Mouse (Mus musculus): Measurements from ENCODE around the gene Gmpr2.
A peak's percentile ranks its signal among the peaks of the same experiment; 100 is the strongest.

Gene Gmpr2

DNA sequence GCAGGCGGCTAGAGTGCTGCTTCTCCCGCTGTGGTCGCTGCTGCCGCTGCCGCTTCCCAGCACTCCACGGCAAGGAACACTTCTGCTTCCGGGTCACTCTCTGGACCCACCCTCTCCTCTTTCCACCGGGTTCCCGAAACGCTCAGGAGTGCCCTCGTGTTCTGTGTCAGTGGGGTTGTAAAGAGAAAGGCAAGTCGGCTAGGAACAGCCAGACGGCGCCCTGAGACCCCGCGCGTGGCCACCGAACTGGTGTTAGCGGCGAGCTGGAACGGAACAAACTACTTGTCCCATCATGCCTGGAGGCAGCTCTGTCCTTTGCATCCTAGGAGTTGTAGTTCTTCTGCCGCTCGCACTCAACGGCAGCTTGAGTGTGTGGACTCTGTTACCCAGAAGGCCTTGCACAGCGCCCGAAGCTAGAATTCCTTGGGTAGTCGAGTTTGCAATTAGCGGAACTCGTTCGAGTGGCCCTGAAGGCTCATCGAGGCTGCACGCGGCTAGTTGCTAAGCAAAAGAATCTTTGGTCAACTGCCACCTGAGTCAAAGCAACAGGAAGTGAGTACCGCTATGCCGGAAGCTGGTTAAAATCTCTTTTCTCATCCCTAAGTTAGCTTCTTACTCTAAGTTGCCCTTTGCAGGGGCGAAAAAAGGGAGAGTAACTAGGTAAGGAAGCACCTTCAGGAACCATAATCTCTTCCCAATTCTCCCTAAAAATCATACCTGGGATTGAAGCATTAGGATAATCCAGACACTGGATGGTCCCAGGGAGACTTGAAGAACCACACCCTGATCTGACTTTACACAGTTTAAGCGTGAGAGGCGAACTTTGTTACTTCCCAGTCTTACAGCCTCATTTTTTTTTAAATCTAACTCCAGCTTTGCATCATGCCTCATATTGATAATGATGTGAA is at the start of gene Gmpr2, which contains the start of gene Nedd8:
TSS of gene Gmpr2 (plus strand) at position 109 of the 908 bp plus-strand sequence.
TSS of gene Nedd8 (minus strand) at position 292 of the 908 bp plus-strand sequence.
- DNase-seq (ENCODE audit: low read depth, low spot score) = peak; percentile 81

DNA sequence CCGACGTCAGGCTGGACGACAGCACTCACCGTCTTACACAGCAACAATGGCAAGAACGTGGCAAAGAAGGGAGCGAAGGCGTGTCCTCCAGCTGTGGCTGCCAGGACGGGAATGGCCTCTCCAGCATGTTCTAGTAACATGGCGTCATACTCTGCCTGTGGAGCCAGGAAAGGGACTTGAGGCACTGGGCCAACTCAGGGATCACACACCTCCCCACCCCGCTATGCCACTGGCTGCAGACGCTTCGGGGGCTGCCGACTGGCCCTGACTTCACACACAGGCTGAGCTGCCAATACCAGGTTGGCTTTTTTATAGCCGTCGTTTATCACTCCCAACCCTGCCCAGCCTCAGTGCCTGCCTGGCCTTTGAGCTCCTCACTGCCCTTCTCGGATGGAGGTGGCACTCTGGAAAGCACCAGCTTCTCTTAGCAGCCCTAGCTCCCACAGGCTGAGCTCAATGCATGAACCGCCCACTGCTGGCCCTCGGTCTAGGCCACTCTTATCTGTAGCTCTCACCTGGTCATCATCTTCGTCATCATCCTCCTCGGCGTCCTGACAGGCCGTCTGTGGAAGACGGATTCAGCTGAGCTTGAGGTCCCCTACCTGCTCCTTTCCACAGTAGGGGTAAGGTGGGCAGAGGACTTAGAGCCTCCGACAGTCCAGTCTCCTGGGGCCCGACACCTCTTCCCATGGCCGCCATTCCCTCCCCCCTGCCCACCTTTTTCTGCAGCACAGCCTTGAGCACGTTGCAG is 43.5 kb upstream of the Gmpr2 start:
- DNase-seq (ENCODE audit: low read depth, low spot score) = no peak

DNA sequence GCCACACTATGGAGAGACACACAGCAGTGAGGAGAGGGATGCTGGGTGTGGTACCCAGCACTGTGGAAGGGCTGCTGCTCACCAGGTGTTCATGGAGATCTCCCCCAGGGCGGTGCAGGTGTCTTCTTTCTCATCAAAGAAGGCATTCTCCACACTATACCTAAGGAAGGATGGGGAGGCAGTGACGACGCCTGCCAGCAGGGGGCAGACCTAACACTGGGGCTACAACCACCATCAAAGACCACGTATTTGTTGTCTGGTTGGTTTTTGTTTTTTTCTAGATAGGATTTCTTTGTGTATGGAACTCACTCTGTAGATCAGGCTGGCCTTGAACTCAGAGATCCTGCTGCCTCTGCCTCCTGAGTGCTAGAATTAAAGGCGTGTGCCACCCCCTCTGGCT is 42.4 kb upstream of the Gmpr2 start:
- DNase-seq (ENCODE audit: low read depth, low spot score) = no peak

DNA sequence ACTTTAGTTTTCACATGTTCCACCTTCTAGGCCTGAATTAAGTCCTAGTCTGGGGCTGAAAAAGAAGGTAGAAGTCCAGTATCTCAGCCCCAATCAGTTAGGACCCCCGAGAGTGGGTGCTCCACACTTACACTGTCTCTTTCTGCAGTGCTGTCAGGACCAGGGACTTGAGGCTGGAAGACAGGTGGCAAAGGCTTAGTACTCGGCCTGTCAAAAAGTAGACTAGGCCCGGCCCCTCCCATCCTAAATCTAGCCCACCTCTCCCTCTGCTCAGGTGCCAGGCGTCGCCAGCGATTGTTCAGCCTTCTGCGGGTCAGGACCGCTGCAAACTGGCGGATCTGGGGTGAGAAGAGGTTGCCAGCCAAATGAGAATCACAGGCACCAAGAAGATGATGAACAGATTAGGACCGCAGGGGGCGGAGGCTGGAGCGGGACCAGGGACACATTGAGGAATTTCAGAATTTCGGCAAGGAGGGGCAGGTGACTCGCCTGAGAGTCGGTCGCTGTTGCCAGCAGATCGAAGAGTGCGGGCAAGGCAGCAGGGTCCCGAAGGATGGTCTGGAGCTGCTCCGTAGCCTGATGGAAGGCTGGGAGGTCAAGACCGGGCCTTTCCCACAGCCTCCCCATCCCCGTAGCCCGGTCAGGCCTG is 36.7 kb upstream of the Gmpr2 start:
- no peak for DNase-seq (ENCODE audit: low read depth, low spot score)

DNA sequence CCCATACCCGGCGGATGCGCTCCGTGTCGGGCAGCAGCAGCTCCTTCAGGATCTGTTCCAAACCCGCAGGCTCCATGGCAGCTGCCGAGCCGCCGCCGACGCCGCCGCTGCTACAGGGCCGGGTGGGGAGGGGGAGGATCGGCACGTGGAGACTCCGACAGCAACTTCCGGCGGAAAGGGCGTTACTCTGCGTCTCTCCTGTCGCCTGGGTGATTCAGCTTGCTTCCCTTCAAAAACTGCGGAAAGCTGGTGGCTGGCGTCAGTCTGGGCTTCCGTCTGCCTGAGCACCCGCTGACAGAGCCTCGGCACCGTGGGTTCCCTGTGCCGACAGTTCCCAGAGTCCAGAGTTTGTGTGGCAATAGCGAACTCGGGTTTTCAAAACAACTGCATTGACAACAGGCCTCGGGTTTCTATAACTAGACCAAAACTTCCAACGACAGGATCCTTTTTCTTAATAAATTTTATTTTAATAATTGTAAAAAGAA is 36.2 kb upstream of the Gmpr2 start, which contains the start of gene Ipo4:
TSS of gene Ipo4 (minus strand) at position 435 of the 485 bp plus-strand sequence.
- DNase-seq (ENCODE audit: low read depth, low spot score) = peak; percentile 70

DNA sequence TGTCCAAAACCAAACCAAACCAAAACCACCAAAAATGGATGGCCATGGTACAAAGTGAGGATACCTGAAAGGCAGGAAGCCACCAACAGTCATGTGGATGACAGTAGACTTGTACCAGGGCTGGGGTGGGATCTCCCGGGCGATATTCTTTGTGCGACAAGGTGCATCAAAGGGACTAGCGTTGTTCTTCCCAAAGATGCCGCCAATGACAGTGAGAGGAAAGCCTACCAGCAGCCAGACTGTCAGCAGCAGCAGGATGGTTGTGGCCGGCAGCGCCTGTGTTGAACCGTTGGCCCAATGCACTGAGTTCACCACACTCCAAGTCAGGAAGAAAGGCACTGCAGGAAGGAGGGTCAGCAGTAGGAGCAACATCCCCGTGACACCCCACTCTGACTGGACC is 33.9 kb upstream of the Gmpr2 start, which contains the start of gene Gm49378:
TSS of gene Gm49378 (minus strand) at position 101 of the 400 bp plus-strand sequence.
- DNase-seq (ENCODE audit: low read depth, low spot score) = no peak

DNA sequence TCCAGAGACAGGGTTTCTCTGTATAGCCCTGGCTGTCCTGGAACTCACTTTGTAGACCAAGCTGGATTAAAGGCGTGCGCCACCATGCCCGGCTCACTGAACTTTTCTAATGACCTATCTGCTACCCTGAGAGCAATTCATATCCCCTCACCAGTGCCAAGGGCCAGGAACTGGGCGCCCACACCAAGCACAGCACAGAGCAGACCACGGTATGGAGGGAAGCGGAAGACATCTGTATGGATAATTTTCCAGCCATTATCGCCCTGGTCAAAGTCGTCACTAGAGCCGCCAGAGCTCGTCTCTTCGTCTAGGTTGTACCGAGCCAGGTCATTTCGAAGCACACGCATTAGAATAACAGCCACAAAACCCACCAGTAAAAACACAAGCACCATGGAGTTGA is 30.9 kb upstream of the Gmpr2 start:
- DNase-seq (ENCODE audit: low read depth, low spot score) = no peak

DNA sequence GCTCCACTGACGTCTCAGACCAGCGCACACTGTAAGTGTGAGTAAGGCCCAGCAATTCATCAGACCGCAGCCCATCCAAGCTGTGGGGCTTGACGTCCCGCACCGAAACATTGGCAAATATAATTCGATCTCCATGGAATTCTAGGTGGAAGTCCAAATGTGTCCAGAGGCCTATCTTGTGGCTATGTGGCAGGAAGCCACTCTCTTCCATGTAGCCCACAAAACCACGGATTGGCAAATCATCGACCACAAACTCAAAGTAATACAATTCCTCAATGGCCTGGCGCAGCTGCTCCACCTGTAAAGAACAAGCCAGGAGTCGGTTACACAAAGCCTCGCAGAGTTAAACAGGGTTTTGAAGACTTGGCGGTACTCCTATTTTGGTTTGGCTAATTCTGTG is 30.4 kb upstream of the Gmpr2 start:
- DNase-seq (ENCODE audit: low read depth, low spot score) = no peak

DNA sequence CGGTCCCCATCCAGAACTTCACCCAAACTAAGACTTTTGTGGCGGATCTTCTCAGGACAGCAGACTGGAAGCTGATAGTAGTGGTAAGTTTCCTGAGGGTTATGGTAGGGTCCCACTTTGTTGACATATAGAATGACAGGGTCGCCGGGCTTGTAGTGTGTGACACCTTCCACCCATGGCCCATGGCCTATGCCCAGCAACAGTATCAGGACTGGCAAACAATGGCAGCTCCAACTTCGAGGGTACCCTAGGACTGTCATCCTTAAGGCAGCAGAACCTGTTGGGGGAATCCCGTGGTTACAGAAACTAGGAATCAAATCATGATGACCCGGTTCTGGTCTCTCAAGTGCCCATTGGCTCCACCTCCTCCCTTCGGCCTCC is 29.1 kb upstream of the Gmpr2 start:
- no peak for DNase-seq (ENCODE audit: low read depth, low spot score)

DNA sequence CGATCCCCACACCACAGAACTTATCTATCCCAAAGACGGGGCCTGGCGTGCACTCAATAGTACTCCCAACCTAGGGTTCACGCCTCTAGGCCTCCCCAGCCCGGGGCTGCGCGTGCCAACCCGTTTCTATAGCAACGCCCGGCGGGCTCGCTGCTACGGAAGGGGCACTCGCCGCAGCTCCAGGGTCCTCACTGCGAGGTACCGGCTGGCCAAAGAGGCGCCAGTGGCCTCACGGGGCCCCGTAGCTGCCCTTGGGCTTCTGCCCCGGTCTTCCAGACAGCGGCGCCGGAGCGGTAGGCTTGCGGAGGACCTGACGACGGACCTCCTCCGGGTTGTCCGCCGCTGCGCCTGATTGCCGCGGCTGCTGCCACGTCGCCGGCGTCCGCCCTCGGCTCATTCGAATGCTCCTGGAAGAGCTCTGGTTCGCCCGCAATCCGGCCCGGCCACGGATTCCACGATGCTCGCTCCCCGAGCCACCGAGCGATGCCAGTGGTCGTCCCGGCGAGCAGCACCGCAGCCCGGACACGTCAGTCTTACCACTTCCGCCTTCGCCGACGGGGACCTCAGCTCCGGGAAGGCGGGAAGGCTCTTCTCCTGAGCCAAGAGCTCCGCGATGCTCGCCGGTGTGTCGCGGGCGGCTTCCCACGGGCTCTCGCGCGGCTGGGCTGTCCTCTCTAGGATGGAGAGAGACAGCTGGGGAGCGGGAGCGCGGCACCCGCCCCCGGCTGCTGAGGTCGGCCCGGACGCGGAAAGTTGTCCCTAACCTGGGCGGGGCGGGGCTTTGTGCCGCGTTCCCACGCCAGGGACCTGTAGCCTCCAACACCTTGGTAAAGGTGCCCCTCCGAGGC is 28.5 kb upstream of the Gmpr2 start, which contains the start of gene Tm9sf1:
TSS of gene Tm9sf1 (minus strand) at position 747 of the 848 bp plus-strand sequence.
- peak; percentile 70 for DNase-seq (ENCODE audit: low read depth, low spot score)

DNA sequence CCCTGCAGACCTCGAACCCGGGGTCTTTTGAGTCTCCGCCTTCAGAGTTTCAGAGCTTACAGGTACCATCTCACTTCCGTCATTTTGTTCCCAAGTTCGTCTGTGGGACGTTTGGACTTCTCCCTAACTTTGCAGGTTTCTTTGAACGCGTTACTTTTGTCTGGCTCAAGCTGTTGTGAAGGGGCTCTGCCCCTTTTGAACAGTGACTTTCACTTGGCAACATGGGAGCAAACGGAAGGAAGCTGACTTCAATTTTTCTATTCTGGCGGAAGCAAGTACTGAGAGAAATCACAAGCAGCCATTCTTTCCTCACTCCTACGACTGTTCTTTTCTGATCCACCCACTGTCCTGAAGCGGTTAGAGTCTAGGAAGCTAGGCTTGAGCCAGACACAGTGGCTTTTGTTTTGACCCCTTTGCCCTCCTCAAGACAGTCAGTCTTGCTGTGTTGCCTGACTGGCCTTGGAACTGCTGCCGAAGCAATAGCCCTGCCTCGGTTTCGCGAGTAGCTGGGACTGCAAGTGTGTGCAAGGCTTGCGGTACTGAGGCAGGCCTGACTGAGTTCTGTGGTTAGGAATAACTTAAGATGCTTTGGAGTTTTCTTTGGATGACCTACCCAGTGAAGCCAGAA is 27.4 kb upstream of the Gmpr2 start:
- no peak for DNase-seq (ENCODE audit: low read depth, low spot score)

DNA sequence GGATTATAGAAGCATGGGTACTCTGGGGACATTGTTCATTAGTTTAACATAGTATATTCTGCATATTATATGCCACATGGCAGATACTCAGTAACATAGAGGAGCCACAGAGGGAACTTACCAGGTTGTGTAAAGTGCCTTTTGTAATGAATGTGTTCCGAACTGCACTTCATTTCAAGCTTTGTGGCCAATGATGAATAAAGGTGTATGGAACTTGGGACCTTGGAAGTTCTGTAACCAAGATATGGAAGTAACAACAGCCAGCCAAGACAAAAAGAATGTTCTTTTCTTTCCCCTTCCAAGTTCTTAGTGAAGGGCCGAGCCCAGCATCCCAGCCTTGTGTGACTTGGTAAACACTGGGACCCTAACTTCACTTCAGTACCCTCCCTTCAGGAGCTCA is 21.9 kb upstream of the Gmpr2 start, which contains the start of gene Tssk4:
TSS of gene Tssk4 (plus strand) at position 301 of the 400 bp plus-strand sequence.
- DNase-seq (ENCODE audit: low read depth, low spot score) = no peak

DNA sequence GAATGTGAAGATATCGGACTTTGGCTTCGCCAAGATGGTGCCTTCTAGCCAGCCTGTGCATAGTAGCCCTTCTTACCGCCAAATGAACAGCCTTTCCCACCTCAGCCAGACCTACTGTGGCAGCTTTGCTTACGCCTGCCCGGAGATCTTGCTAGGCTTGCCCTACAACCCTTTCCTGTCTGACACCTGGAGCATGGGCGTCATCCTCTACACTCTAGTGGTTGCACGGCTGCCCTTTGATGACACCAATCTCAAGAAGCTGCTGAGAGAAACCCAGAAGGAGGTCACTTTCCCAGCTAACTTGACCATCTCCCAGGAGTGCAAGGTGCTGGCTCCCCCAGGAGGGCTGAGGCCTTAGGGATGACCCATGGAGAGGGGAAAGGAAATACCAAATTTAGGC is 20.2 kb upstream of the Gmpr2 start:
- DNase-seq (ENCODE audit: low read depth, low spot score) = no peak

DNA sequence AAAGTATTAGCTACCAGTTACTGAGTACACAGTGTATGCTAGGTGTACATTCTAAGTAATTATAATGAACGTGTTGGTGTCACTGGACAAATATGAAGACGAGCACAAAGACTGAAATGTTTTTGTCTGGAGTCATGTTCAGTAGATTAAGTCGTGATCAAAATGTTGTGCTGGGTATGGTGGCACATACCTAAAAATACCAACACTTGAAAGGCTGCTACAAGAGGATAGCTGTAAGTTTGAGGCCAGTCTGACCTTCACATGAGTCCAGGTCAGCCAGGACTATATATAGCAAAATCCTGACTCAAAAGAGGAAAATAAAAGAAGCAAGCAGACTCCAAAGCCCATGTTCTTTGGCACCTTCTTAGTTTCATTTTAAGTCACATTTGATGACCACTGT is 14.8 kb upstream of the Gmpr2 start:
- DNase-seq (ENCODE audit: low read depth, low spot score) = no peak

DNA sequence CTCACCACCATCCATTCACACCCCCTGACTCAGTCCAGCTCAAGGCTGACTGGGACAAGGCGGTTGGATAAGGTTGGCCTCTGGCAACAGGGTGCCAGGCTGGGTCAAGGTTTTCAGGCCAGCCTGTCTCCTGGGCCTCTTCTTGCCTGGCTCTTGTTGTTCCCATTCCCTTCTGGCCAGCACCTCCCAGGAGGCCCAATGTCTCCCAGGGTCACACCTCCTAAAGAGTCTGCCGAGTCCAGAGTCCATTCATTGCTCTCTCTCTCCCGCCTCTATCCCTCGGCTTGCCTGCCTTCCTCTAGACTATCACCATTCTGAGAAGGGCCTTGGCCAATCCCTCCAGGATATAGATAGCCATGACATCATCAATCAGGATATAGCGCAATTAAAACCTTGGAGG is 13.7 kb upstream of the Gmpr2 start:
- DNase-seq (ENCODE audit: low read depth, low spot score) = no peak

DNA sequence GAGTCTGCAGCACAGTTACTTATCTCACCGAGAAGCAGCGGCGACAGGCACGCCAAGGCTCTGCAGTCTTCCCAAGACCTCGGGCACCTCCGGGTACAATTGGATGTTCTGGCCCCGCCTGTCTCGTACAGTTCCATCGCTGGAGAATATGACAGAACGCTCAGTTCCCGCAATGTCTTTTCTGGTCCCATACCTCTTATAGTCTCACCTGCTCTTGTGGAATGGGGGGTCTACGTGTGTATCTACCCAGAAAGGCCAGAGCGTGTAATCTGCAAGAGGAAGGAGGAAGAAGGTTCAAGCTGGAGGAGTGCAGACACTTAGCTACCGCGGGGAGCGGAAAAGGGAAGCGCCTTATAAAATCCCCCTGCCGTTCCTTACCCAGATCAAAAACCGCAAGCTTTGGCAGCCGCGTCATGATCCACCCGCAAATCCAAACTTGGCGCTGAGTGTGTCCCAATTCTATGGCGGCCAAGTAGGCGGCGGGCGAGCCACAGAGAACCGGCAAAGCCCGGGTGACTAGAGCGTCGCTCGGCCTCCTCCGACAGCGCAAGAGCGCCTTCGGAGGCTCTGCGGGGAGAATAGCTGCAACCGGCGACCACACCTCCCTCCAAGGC is 11.7 kb upstream of the Gmpr2 start, which contains the start of gene Mdp1:
TSS of gene Mdp1 (minus strand) at position 549 of the 614 bp plus-strand sequence.
- DNase-seq (ENCODE audit: low read depth, low spot score) = peak; percentile 74

DNA sequence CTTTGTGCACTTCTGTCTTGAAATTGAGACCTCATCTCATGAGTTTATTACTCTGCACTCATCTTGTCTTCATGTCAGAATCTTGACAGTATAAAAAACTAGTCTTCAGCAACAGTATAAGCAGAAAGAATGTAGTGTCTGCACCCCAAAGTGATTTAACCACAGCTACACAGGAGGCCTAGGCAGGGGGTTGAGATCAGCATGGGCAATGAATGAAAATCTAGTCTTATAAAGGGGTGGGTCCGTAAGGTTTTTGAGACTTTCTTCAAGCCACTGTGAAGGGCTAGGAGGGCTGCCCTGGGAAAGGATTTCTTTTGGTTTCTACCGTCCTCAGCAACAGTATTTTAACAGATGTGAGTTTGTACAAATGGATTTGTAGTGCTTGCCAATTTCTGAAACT is 11.1 kb upstream of the Gmpr2 start:
- no peak for DNase-seq (ENCODE audit: low read depth, low spot score)

DNA sequence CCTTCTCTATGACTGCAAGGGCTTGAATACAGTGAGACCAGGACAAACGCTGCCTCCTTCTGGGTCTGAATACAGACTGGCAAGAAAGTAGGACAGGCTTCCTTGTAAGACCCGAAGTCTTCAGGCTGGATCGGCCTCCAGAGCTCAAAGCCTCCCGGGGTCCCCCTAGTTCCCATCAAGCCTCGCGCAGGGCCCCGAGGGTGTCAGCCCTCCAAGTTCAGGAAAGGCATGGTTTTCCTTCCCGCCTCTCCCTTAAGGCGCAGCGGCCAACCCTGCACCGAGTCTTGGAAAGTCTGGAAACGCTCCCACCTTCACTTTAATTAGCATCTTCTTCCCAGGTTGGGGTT is 282 bp upstream of the Gmpr2 start:
- peak; percentile 26 for DNase-seq (ENCODE audit: low read depth, low spot score)

DNA sequence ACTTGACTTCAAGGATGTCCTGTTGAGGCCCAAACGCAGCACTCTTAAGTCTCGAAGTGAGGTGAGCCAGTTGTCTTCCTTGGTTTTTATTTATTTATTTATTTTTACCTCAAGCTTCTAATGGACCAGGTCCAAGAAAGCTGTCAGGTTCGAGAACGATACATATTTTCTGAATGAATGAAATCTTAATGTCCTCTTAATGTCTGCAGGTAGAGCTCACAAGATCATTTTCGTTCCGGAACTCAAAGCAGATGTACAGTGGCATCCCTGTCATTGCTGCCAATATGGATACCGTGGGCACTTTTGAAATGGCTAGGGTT is 960 bp downstream of the Gmpr2 start:
- no peak for DNase-seq (ENCODE audit: low read depth, low spot score)

DNA sequence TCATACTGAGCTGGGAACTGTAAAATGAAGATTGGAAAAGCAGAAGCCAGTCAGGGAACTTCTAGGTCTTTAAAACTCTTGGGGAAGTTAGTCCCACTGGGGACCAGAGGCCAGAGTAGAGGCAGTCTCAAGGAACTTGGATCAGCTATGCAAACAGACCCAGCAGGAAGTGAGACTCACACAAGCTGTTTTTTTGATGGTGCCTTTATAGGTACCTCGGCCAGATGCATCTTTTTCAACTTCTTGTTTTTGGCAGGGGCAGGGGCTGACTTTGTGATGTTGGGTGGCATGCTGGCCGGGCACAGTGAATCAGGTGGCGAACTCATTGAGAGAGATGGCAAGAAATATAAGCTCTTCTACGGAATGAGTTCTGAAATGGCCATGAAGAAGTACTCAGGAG is 5.9 kb downstream of the Gmpr2 start:
- DNase-seq (ENCODE audit: low read depth, low spot score) = no peak

All from retina, adult 2 months (tissue).